Mouse (Mus musculus) CD4-positive helper T cell, adult 2 months (primary cell): Measurements from ENCODE around the gene Hyal2.
"Not testable (repeated sequence)": the region's sequence is repeated elsewhere in the genome, so short reads cannot be mapped to it uniquely, and the experiment has no call there.

Experiments used
- DNase-seq: peaks from one replicate; pipeline ENCODE4 v3.0.0-alpha.2; 2012; ENCODE audit warnings: low read depth, missing footprints, low spot score

Hyal2 gene

DNA sequence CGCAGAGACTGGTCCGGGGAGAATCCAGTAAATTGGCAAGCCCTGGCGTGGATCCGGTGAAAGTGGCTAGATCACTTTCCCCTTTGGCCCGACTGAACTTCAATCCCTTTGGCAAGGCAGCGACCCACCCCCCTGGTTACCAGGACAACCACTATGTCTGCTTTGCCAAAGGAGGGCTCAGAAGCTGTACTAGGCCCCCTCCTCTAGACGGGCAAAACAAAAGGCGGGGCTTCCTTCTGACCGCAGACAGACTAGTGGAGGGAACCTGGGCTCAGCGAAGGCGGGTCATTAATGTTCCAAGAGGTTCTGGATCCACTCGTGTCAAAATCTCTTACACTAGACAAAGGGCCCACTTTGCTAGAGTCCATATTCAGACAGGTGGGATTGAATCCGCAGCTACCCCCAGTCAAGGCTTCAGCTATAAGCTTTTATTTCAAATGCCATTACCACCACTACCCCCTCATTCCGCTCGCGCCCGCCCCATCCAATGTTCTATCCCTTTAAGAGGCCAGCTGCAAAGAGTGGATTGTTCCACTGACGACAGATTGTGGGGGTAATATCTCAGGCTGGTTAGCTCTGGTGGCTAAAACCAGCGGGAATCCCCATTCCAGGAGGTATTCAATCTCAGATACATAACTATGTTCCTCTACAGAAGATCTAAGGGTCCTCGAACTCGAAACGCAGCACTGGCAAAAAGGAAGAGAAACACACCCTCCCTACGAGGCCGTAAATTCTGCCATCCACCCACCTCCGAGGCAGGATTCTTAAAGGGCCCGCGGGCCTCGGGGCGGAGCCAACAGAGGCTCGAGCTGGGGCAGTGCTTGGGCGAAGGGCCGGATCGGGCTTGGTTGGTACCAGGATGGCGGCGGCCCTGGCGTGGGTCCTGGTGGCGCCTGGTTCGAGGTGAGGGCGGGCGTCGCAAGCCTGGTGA lies 851 bp downstream of the Hyal2 start:
- peak; percentile 89 for DNase-seq

- DNase-seq, result no peak
Measured at GRCm38 (mm10) chr9:107569270-107569669, 1.5 kb downstream of the Hyal2 start.

GRCm38 (mm10) chr9:107570016-107570415 lies 2.3 kb downstream of the Hyal2 start:
- no peak for DNase-seq

DNA sequence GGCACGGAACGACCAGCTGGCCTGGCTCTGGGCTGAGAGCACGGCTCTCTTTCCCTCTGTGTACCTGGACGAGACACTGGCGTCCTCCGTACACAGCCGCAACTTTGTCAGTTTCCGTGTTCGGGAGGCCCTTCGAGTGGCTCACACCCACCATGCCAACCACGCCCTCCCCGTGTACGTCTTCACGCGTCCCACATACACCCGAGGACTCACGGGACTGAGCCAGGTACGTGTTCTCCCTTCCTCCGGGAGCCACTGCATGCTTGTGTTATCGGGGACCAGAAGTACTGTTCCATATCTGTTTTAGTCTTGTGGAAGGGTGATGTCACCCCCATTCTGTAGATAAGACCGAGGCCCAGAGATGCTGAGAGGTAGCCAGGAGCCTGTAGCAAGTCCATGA lies 3.1 kb downstream of the Hyal2 start:
- DNase-seq, result no peak

DNA sequence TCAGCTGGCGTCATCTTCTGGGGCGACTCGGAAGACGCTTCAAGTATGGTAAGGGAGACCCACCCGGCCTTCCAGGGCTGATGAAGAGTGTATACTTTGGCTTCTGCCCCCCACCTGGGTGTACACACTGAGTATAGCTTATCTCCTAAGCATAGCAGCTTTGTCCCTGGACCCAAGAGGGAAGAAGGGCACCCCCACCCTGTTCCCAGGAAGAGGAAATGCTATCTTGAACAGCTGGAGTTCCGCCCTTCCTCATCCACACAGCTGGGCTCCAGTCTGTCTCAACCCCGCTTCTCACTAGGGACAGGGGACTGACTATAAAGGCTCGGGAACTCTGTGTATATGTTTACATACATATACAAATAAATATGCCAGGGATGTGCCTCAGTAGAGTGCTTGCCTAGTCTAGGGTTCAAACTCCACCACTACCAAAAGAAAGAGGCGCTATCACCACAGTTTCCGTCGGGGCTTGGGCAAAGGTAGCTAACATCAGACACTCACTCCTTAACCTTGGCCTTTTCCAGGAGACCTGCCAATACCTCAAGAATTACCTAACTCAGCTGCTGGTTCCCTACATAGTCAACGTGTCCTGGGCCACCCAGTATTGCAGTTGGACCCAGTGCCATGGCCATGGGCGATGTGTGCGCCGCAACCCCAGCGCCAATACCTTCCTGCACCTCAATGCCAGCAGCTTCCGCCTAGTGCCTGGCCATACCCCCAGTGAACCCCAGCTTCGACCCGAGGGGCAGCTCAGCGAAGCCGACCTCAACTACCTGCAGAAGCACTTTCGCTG lies 4.0 kb downstream of the Hyal2 start:
- DNase-seq, result no peak

GRCm38 (mm10) chr9:107572327-107572662 lies 4.5 kb downstream of the Hyal2 start:
- no peak for DNase-seq

GRCm38 (mm10) chr9:107573774-107574173 lies 6.0 kb downstream of the Hyal2 start:
- DNase-seq, result not testable (repeated sequence)

DNA sequence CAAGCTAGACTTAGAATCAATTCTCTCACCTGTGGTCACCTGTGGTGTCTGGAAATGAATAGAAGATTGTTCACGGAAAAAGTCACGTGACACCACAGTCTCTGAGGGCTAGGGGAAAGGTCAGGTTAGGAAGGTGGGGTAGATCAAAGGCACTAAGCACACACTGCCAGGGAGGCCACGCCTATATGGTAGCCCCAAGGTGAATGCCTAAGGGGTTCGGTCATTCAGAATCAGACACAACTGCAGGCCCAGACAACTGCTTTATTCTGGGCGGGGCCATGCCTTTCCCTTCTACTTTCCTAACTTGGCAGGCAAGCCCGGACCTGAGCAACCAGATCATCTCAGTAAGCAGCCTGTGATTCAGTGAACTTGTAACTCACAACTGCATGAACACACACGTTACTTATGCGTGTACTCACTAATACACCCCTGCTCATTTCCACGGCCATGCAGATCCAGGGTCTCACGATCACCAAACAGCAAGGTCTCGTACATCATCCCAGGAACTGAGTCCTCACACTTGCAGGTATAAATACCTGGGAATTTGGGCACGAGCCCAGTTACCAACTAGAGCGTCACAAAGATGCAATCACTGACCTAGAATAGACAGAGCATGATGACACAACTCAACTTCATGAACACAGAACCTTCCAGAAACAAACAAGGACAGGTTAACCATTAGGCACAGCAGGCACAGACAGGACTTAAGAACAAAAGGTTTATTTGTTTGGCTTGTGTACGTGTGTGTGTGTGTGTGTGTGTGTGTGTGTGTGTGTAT lies 8.0 kb downstream of the Hyal2 start:
- DNase-seq, result no peak

GRCm38 (mm10) chr9:107576357-107577107 lies 8.8 kb downstream of the Hyal2 start, which contains the start of gene Hyal1:
Gene Hyal1, plus strand, starts transcription at chr9:107576927.
- DNase-seq, result no peak

GRCm38 (mm10) chr9:107577871-107578270 lies 10.1 kb downstream of the Hyal2 start:
- no peak for DNase-seq

DNA sequence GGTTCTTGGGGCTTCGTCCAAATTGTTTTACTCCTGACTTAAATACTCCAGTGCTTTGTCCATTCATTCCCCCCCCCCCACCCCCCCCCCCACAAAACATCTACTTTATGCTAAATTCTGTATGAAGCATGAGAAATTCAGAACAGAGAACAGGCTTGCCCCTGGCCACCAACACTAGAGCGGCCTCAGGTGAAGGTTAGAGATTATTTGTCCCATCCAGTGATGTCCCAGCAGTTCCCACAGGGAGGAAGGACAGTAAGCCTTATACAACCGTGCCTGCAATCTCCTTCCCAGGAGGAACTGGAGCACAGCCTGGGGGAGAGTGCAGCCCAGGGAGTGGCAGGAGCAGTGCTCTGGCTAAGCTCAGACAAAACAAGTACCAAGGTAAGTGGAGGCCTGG lies 10.8 kb downstream of the Hyal2 start, which contains the start of gene Naa80:
Gene Naa80 (plus strand): TSS at position 301 of the 400 bp plus-strand sequence.
- no peak for DNase-seq

- DNase-seq, result no peak
Measured at GRCm38 (mm10) chr9:107579023-107579900, 11.5 kb downstream of the Hyal2 start.

DNA sequence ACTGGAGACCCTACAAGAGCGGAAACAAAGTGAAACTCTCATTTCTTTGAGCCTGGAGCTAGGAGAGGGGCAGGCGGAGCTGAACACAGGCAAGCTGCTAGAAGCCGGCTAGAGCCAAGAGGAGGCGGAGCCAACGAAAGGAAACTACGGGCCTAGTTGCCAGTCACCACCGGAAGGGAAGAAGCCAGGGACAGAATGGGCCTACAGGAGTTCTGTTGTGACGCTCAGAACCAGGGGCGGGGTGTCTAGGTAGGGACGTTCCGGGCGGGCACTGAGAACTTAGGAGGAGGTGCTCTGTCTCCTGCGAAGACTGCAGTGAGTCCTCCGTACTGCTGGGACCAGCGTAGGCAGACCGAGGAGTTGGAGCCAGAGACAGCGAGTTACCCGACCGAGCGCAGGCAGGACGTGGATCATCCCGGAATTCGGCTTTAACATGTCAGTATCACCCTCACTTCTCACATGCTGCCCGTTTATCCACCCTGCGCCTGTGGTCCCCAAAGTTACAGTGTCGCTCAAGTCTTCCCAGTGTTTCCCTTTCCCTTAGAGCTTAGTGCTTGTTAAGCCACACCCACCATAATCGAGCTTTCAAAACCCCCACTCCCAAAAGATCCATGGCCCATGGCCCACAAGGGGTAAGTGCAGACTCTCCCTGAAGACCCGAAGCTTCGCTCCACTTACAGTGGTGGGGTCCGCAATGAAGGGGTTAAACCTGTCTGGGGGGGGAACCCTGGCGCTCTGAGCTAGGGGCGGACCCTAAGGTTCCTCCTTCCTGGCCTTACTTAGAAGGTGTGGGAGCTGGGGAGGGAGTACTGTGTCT lies 13.0 kb downstream of the Hyal2 start, which contains the start of gene Hyal3:
Gene Hyal3 (plus strand): TSS at position 318 of the 817 bp plus-strand sequence.
- peak; percentile 91 for DNase-seq

DNA sequence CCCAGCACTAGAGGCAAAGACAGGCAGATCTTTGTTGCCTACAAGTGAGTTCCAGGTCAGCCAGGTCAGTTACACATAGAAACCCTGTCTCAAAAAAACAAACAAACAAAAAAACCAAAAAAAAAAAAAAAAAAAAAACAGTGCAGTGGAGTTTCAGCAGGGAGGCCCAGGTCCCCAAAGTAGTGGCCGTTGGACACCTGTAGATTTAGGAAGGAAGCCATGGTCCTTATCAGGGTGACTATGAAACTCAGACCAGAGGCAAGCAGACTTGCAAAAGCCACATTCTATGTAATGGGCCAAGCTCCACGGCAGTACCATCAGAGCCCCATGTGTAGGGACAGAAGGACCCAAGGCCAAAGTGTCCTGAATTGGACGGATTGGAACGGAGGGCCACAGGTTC lies 13.8 kb downstream of the Hyal2 start:
- no peak for DNase-seq

DNA sequence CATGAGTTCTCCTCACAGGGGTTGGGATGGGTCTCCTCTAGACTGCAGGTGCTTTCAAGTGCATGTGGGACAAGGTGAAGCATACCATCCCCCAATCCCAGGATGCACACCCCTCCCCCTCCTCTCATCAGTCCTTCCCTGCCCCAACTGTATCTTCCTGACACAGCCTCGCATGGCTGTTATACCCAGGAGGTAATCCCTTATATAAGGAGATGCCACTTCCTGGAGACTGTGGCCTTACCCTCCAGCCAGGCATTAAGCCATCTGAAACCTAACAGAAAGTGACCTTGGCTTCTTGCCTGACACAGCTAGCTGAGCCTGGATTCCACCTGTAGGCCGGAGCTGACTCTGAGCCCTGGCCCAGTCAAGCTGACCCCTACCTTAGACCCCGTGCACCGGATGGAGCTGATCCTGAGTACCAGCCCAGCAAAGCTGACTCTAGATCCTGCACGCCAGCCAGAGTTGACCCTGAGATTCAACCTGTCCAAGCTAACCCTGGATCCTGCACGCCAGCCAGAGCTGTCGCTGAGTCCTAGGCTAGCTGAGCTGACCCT lies 14.8 kb downstream of the Hyal2 start:
- DNase-seq, result no peak

- DNase-seq, result no peak
Measured at GRCm38 (mm10) chr9:107583174-107583573, 15.4 kb downstream of the Hyal2 start.

GRCm38 (mm10) chr9:107586504-107586903 lies 18.8 kb downstream of the Hyal2 start:
- DNase-seq, result no peak

GRCm38 (mm10) chr9:107586974-107587832 lies 19.5 kb downstream of the Hyal2 start, which contains the start of gene Ifrd2:
Gene Ifrd2, plus strand, starts transcription at chr9:107587642.
- peak; percentile 99 for DNase-seq
